Mouse (Mus musculus): ENCODE measurements around the gene Commd7.
"Not testable (repeated sequence)": the region's sequence is repeated elsewhere in the genome, so short reads cannot be mapped to it uniquely, and the experiment has no call there.

Gene Commd7

GRCm38 (mm10) chr2:153631976-153632870 is at the start of gene Commd7:
Gene Commd7, minus strand, starts transcription at chr2:153632781.
- peak; percentile 87 to 91 for DNase-seq (ENCODE audit: low spot score in 2 of 2)

GRCm38 (mm10) chr2:153679959-153680358 is 47.4 kb upstream of the Commd7 start:
- no peak for DNase-seq (ENCODE audit: low spot score in 2 of 2)

- no peak for DNase-seq (ENCODE audit: low spot score in 2 of 2)
These were observed 45.0 kb upstream of the Commd7 start for GRCm38 (mm10) chr2:153677550-153677949.

GRCm38 (mm10) chr2:153676944-153677343 is 44.4 kb upstream of the Commd7 start:
- no peak for DNase-seq (ENCODE audit: low spot score in 2 of 2)

GRCm38 (mm10) chr2:153675364-153675763 is 42.8 kb upstream of the Commd7 start:
- DNase-seq (ENCODE audit: low spot score in 2 of 2), result not testable (repeated sequence)

GRCm38 (mm10) chr2:153672619-153673018 is 40.0 kb upstream of the Commd7 start:
- DNase-seq (ENCODE audit: low spot score in 2 of 2), result no peak

GRCm38 (mm10) chr2:153670111-153670510 is 37.5 kb upstream of the Commd7 start:
- DNase-seq (ENCODE audit: low spot score in 2 of 2), result peak; percentile 42 to 43

- peak; percentile 29 to 38 for DNase-seq (ENCODE audit: low spot score in 2 of 2)
These were observed 36.3 kb upstream of the Commd7 start for GRCm38 (mm10) chr2:153668754-153669376.

GRCm38 (mm10) chr2:153665401-153665800 is 32.8 kb upstream of the Commd7 start:
- no peak for DNase-seq (ENCODE audit: low spot score in 2 of 2)

- DNase-seq (ENCODE audit: low spot score in 2 of 2), result no peak
These were observed 28.0 kb upstream of the Commd7 start for GRCm38 (mm10) chr2:153660616-153661015.

GRCm38 (mm10) chr2:153657659-153658058 is 25.1 kb upstream of the Commd7 start:
- not testable (repeated sequence) for DNase-seq (ENCODE audit: low spot score in 2 of 2)

GRCm38 (mm10) chr2:153651681-153652080 is 19.1 kb upstream of the Commd7 start:
- no peak for DNase-seq (ENCODE audit: low spot score in 2 of 2)

GRCm38 (mm10) chr2:153650014-153650687 is 17.6 kb upstream of the Commd7 start:
- no peak for DNase-seq (ENCODE audit: low spot score in 2 of 2)

- DNase-seq (ENCODE audit: low spot score in 2 of 2), result peak; percentile 58 to 68
These were observed 16.9 kb upstream of the Commd7 start, which contains the start of gene Dnmt3b for GRCm38 (mm10) chr2:153649298-153650013. Gene Dnmt3b, plus strand, starts transcription at chr2:153649450.

- no peak for DNase-seq (ENCODE audit: low spot score in 2 of 2)
These were observed 16.3 kb upstream of the Commd7 start for GRCm38 (mm10) chr2:153648773-153649297.

GRCm38 (mm10) chr2:153642999-153643398 is 10.4 kb upstream of the Commd7 start:
- DNase-seq (ENCODE audit: low spot score in 2 of 2), result no peak

GRCm38 (mm10) chr2:153642496-153642895 is 9.9 kb upstream of the Commd7 start:
- DNase-seq (ENCODE audit: low spot score in 2 of 2), result no peak

- no peak for DNase-seq (ENCODE audit: low spot score in 2 of 2)
These were observed 6.5 kb upstream of the Commd7 start for GRCm38 (mm10) chr2:153638977-153639680.

GRCm38 (mm10) chr2:153633259-153633658 is 678 bp upstream of the Commd7 start:
- DNase-seq (ENCODE audit: low spot score in 2 of 2), result no peak

- no peak for DNase-seq (ENCODE audit: low spot score in 2 of 2)
These were observed 268 bp upstream of the Commd7 start for GRCm38 (mm10) chr2:153632871-153633226.

GRCm38 (mm10) chr2:153630950-153631349 is 1.6 kb downstream of the Commd7 start:
- DNase-seq (ENCODE audit: low spot score in 2 of 2), result no peak
